Mouse (Mus musculus): ENCODE measurements at regions not wholly inside any gene's neighbourhood (a gene's known extent, or its start where the extent isn't known, plus 50 kb on each side); places are given as distances from the start of the nearest gene placed in this dataset.

GRCm38 (mm10) chr15:25137091-25137490 lies 276.5 kb downstream of the Basp1 start:
- intact Hi-C loops (cut with DNase I; ENCODE audit: low total_unique reads), result no loop called here

DNA sequence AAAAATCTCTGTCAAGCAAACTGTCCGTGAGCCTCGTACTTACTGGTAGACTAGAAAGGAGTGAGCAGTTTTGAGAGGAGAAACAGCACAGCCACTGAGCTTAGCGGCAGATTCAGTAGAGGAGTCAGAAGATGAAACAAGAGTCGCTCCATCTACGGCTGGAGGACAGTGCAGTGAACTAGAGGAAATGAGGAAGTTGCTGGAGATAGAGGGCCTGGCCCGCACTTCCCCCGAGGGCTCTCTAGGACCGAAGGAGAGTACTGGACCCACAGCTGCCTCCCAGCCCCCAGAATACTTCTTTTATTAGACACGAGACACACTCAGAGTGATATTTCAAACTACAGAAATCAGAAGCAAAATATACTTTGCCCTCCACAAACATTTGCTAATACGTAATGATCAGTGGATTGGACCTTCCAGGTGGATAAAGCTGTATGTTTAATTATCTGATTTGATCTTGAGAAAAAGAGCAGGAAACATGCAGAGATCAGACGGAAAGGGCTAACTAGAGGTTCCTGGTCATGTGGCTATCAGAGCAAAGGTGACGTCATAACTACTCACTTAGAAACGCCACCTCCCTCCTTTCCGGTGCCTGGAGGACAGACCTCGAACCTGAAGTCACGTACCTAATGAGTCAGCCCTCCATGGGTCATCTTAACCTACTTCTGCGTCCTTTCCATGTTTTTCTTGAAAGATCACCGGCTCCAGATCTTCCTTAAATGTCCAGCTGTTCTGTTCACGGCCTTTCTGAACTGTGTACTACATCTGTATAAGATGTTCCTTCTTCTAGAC lies 277.9 kb downstream of the Basp1 start:
- no peak for DNase-seq
- intact Hi-C loops (cut with DNase I; ENCODE audit: low total_unique reads), result no loop called here

More at GRCm38 (mm10) chr15:25137091-25137490, 276.5 kb downstream of the Basp1 start:
- no peak for DNase-seq

GRCm38 (mm10) chr15:25130096-25130495 lies 283.5 kb downstream of the Basp1 start:
- DNase-seq, result no peak

GRCm38 (mm10) chr15:25129572-25129971 lies 284.0 kb downstream of the Basp1 start:
- DNase-seq, result no peak
- intact Hi-C loops (cut with DNase I; ENCODE audit: low total_unique reads), result no loop called here

More at GRCm38 (mm10) chr15:25130096-25130495, 283.5 kb downstream of the Basp1 start:
- intact Hi-C loops (cut with DNase I; ENCODE audit: low total_unique reads), result no loop called here

DNA sequence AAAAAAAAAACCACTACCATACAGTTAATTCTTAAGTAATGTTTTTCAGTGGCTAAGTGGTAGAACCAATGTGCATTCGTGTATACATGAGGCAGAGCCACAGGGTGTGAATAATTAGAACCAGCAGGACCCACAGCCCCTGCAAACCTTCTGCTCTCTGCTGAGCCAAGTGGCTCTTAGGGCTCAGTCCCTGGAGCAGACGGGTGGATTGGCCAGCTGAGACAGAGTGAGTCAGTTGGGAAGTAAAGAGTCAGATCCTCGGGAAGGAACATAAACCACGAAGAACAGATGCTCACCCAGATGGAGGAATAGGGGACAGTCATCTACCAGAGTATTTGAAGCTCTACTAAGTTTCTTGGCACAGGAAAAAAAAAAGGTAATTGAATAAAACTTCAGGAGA lies 293.1 kb downstream of the Basp1 start:
- DNase-seq, result no peak
- intact Hi-C loops (cut with DNase I; ENCODE audit: low total_unique reads), result no loop called here

- DNase-seq, result peak; percentile 14
- intact Hi-C loops (cut with DNase I; ENCODE audit: low total_unique reads), result no loop called here
Observed at GRCm38 (mm10) chr15:25117980-25118379, 295.6 kb downstream of the Basp1 start.

GRCm38 (mm10) chr15:25102727-25103126 lies 310.8 kb downstream of the Basp1 start:
- DNase-seq, result no peak
- intact Hi-C loops (cut with DNase I; ENCODE audit: low total_unique reads), result no loop called here

- intact Hi-C loops (cut with DNase I; ENCODE audit: low total_unique reads), result no loop called here
- no peak for DNase-seq
Observed at GRCm38 (mm10) chr15:25093758-25094157, 319.8 kb downstream of the Basp1 start.

DNA sequence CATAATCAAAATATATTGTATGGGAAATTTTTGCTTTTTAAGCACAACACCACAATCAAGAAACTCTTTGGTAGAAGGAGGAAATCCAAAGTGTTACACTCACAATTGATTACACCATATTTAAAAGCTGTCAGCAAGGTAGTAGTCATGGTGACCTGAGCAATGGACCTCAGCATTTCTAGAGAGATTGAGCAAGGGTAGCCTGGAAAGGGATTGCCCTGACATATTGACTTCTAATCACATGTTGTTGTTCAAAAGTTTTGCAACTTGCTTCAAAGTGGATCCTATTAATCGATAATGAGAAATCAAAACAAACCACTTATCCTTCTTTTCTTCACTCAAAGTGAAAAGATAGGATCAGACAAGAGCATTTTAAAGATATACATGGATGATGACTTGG lies 343.9 kb downstream of the Basp1 start:
- DNase-seq, result no peak
- intact Hi-C loops (cut with DNase I; ENCODE audit: low total_unique reads), result no loop called here

GRCm38 (mm10) chr15:25059347-25059746 lies 354.2 kb downstream of the Basp1 start:
- no peak for DNase-seq
- intact Hi-C loops (cut with DNase I; ENCODE audit: low total_unique reads), result no loop called here

GRCm38 (mm10) chr15:25047875-25048274 lies 365.7 kb downstream of the Basp1 start:
- peak; percentile 25 for DNase-seq
- intact Hi-C loops (cut with DNase I; ENCODE audit: low total_unique reads), result loop anchor here (5.0 kb wide), 1 partner anchor 364 kb away; the partner anchor contains the start of gene Basp1

DNA sequence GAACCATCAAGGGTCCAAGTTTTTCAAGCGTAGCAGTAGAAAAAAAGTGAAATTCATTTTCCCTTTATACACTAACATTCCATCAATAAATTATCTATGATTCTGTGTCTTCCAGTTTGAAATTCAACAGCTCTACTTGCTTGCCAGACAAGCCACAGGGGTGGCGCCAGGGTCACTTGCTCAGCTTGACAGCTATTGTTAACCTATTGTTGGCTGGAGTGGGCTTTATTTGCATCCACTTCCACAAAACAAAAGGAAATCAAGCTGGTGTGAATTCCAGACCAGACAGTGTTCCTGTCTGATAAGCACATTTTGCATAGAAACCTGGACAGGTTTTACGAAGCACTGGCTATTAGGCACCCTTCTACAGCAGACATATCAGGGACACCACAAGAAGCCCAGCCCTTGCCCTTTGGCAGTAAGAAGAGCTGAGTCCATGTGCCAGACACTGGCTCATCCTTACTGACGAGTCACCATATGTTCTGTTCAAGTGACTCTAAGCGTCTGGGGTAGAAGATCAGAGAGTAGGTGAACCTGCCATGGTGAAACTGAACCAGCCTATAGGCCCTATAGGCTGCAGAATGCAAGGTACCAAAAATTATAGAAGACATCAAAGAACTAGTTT lies 366.9 kb downstream of the Basp1 start:
- no peak for DNase-seq
- intact Hi-C loops (cut with DNase I; ENCODE audit: low total_unique reads), result loop anchor here (5.0 kb wide), 1 partner anchor 366 kb away; the partner anchor contains the start of gene Basp1

GRCm38 (mm10) chr15:25036231-25036630 lies 377.3 kb downstream of the Basp1 start:
- DNase-seq, result no peak
- intact Hi-C loops (cut with DNase I; ENCODE audit: low total_unique reads), result no loop called here

DNA sequence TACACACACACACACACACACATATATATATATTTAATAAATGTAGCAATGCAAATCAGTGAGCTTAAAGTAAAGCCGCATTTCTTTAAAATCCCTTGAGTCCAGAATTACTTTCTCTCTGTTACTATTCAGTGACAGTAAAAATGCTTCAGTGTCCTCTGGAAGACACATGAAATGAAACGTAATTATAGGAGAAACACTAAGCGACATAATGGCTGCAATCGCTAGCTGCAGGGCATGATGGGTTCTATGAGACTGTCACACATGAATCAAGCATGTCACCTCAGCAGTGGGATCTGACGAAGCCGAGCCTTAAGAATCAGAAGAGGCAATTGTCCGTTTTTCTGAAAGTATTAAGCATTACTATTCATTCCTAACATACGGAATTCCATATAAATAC lies 385.7 kb downstream of the Basp1 start:
- intact Hi-C loops (cut with DNase I; ENCODE audit: low total_unique reads), result no loop called here
- DNase-seq, result no peak

DNA sequence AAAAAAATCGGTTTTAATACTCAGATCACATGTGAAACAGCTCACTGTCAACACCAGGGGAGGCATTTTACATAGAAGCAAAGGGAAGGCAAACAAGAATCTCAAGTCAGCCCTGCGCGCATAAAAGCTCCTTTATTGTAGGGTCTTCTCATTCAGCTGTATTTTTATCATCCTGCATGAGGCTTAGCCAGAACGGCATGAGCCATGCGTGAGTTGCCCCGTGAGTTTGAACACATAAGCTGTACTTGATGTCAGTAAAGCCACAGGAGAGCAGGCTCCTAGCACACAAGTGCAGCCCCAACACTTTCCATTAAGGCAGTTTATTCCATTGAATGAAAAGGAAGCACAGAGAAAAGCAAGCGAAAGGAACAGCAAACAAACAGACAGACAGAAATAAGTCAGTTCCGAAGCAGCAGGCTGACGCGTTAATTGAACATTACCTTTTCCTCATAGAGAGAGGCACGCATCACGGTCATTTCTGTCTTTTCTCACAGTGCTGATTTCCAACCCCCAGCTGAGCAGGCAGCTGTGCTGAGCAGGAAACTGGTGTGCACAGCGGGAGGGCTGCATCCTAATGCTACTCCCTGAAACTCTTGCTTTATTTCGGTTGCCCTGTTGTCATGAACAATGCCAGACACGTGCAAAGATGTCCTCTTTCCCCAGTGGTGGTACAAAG lies 386.6 kb downstream of the Basp1 start:
- DNase-seq, result no peak
- intact Hi-C loops (cut with DNase I; ENCODE audit: low total_unique reads), result no loop called here

DNA sequence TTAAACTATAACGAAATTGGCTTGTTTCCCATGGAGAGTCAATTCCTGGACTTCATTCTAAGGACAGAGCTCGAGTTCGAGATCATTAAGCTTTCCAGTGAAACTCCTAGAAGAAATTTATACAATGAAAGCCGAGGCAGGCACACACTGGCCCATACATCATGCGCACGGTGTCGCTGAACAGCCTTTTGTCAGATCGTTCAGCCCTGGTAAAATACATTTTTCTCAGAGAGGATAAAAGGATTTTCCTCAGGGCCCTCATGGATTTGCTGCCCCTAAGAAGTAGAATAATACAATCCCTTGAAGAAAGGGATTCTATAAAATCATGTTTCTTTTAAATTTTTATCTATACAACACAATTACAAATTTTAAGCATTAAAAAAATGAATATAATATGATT lies 387.2 kb downstream of the Basp1 start:
- DNase-seq, result no peak
- intact Hi-C loops (cut with DNase I; ENCODE audit: low total_unique reads), result no loop called here

- intact Hi-C loops (cut with DNase I; ENCODE audit: low total_unique reads), result no loop called here
- DNase-seq, result no peak
Observed at GRCm38 (mm10) chr15:25020916-25021315, 392.6 kb downstream of the Basp1 start.

DNA sequence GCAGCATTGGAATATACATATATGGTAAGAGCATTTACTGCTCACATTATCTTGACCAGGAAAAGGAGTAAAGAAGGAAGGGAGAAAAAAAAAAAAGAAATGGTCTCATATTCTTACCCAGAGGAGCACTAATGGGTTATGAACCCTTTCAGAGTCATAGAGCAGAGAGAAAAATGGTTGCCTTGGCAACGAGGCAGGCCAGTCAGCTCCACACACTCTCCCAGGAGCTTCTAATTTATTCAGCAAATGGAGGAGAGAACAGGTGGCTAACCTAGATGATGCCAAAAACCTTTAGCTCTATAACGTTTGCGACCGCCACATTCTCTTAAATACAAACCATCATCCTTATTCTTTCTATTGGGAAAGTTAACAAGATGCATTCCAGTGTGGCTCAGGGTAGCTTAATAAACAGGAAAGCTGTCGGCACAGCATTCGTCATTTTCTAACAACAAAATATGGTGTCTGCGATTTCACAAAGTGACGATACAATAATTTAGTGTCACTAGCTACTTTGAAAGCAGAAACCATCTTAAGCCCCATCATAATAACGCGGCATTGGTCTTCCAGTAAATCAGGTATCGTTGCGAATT lies 394.1 kb downstream of the Basp1 start:
- intact Hi-C loops (cut with DNase I; ENCODE audit: low total_unique reads), result no loop called here
- DNase-seq, result no peak

- intact Hi-C loops (cut with DNase I; ENCODE audit: low total_unique reads), result no loop called here
- DNase-seq, result no peak
Observed at GRCm38 (mm10) chr15:25018937-25019336, 394.6 kb downstream of the Basp1 start.

- DNase-seq, result no peak
- intact Hi-C loops (cut with DNase I; ENCODE audit: low total_unique reads), result no loop called here
Observed at GRCm38 (mm10) chr15:25007720-25008119, 405.8 kb downstream of the Basp1 start.

Measured in gastrocnemius, postnatal 14 days (tissue).